Mouse (Mus musculus) CH12.LX (cell line): ENCODE measurements at regions not wholly inside any gene's neighbourhood (a gene's known extent, or its start where the extent isn't known, plus 50 kb on each side); places are given as distances from the start of the nearest gene placed in this dataset.

ENCODE experiments used
- DNase-seq: peaks from one replicate; pipeline ENCODE4 v3.0.0-alpha.2; 2013; ENCODE audit errors: extremely low read depth
- H3K27ac ChIP-seq: 2 replicates; pipeline ENCODE4 v1.5.1; 2012; ENCODE audit warnings: low read depth, mild to moderate bottlenecking, control low read depth, moderate library complexity; ENCODE audit not compliant: insufficient read depth
- H3K27me3 ChIP-seq: replicated peaks from 2 replicates; pipeline ENCODE3; 2012; ENCODE audit warnings: inconsistent platforms
- H3K36me3 ChIP-seq, 2 experiments: replicated peaks in 1 of 2; 2 replicates each; pipeline versions ENCODE3 to v1.6.1; 2012; ENCODE audit warnings: inconsistent platforms in 1 of 2, low read length in 1 of 2, mild to moderate bottlenecking in 1 of 2, mixed read lengths in 1 of 2, moderate library complexity in 1 of 2; ENCODE audit not compliant: control insufficient read depth in 1 of 2, insufficient read depth in 1 of 2
- H3K4me1 ChIP-seq, 2 experiments: 2 replicates each; pipeline ENCODE4 v1.6.1; 2012; ENCODE audit warnings: inconsistent platforms in 1 of 2, moderate library complexity in 1 of 2; ENCODE audit not compliant: insufficient read depth in 2 of 2, control insufficient read depth in 1 of 2
- H3K4me2 ChIP-seq: 2 replicates; pipeline ENCODE4 v1.6.1; 2012; ENCODE audit warnings: low read depth, mild to moderate bottlenecking, control low read depth; ENCODE audit not compliant: poor library complexity, insufficient read depth, severe bottlenecking
- H3K4me3 ChIP-seq, 3 experiments: fragments of 150-350 bp in 1 of 3; sonication (generic) in 1 of 3; replicated peaks in 1 of 3; 2 replicates each; pipeline versions ENCODE3 to v1.5.1; 2011 to 2012; ENCODE audit warnings: low read depth in 2 of 3, low read length in 2 of 3, mild to moderate bottlenecking in 2 of 3, moderate library complexity in 2 of 3, control low read depth in 1 of 3, improper control_type of control experiment in 1 of 3, inconsistent platforms in 1 of 3, mixed read lengths in 1 of 3; ENCODE audit not compliant: poor library complexity in 1 of 3
- H3K79me2 ChIP-seq: replicated peaks from 2 replicates; pipeline ENCODE4 v1.6.1; 2012; ENCODE audit warnings: mild to moderate bottlenecking, moderate library complexity; ENCODE audit not compliant: control insufficient read depth, poor library complexity, insufficient read depth, severe bottlenecking; ENCODE audit errors: extremely low read depth
- H3K9ac ChIP-seq: 2 replicates; pipeline ENCODE4 v1.6.1; 2012; ENCODE audit warnings: low read depth, mild to moderate bottlenecking, control low read depth, moderate library complexity; ENCODE audit not compliant: insufficient read depth
- H3K9me3 ChIP-seq: replicated peaks from 2 replicates; pipeline ENCODE3; 2012; ENCODE audit warnings: low read length, inconsistent platforms, mixed read lengths
- CHD2 ChIP-seq: IDR thresholded peaks from 2 replicates; pipeline ENCODE4 v1.6.1; 2011; ENCODE audit warnings: low read length, improper control_type of control experiment
- ELF1 ChIP-seq: IDR thresholded peaks from 2 replicates; pipeline ENCODE4 v1.6.1; 2014; ENCODE audit warnings: low read depth, mild to moderate bottlenecking, inconsistent platforms, low read length, improper control_type of control experiment
- ETS1 ChIP-seq: conservative IDR thresholded peaks from 2 replicates; pipeline ENCODE4 v1.6.1; 2012; ENCODE audit warnings: low read depth, mild to moderate bottlenecking, inconsistent platforms, low read length, improper control_type of control experiment, moderate library complexity
- IRF4 ChIP-seq: IDR thresholded peaks from 2 replicates; pipeline ENCODE4 v1.6.1; 2014; ENCODE audit warnings: low read depth, mild to moderate bottlenecking, inconsistent platforms, low read length, improper control_type of control experiment
- JUN ChIP-seq: IDR thresholded peaks from 2 replicates; pipeline ENCODE4 v1.6.1; 2011; ENCODE audit warnings: low read depth, mild to moderate bottlenecking, low read length, improper control_type of control experiment, moderate library complexity; ENCODE audit not compliant: insufficient read depth
- JUND ChIP-seq: conservative IDR thresholded peaks from 2 replicates; pipeline ENCODE4 v1.6.1; 2011; ENCODE audit warnings: low read depth, low read length, improper control_type of control experiment
- KAT2A ChIP-seq: IDR thresholded peaks from 2 replicates; pipeline ENCODE4 v1.6.1; 2012; ENCODE audit warnings: low read length, improper control_type of control experiment, inconsistent platforms; ENCODE audit not compliant: insufficient replicate concordance
- MAFK ChIP-seq: IDR thresholded peaks from 2 replicates; pipeline ENCODE4 v1.6.1; 2011; ENCODE audit warnings: low read length, improper control_type of control experiment; ENCODE audit not compliant: insufficient replicate concordance
- MAX ChIP-seq: IDR thresholded peaks from 2 replicates; pipeline ENCODE4 v1.6.1; 2011; ENCODE audit warnings: low read length, improper control_type of control experiment
- MEF2A ChIP-seq: IDR thresholded peaks from 2 replicates; pipeline ENCODE4 v1.6.1; 2014; ENCODE audit warnings: low read depth, mild to moderate bottlenecking, inconsistent platforms, low read length, improper control_type of control experiment, borderline replicate concordance
- MXI1 ChIP-seq: IDR thresholded peaks from 2 replicates; pipeline ENCODE4 v1.6.1; 2011; ENCODE audit warnings: mild to moderate bottlenecking, low read depth, low read length, improper control_type of control experiment
- NELFE ChIP-seq: IDR thresholded peaks from 2 replicates; pipeline ENCODE4 v1.6.1; 2011; ENCODE audit warnings: low read depth, low read length, improper control_type of control experiment
- PAX5 ChIP-seq: IDR thresholded peaks from 2 replicates; pipeline ENCODE4 v1.6.1; 2012; ENCODE audit warnings: low read length, inconsistent platforms, mixed read lengths
- POLR2AphosphoS2 ChIP-seq: IDR thresholded peaks from 2 replicates; pipeline ENCODE4 v1.6.1; 2011; ENCODE audit warnings: low read depth, low read length, improper control_type of control experiment
- RCOR1 ChIP-seq: conservative IDR thresholded peaks from 2 replicates; pipeline ENCODE4 v1.6.1; 2012; ENCODE audit warnings: low read depth, mild to moderate bottlenecking, inconsistent platforms, low read length, improper control_type of control experiment
- SMC3 ChIP-seq: IDR thresholded peaks from 2 replicates; pipeline ENCODE4 v1.6.1; 2011; ENCODE audit warnings: low read depth, low read length, improper control_type of control experiment
- TCF12 ChIP-seq: IDR thresholded peaks from 2 replicates; pipeline ENCODE4 v1.6.1; 2014; ENCODE audit warnings: low read depth, mild to moderate bottlenecking, inconsistent platforms, low read length, improper control_type of control experiment
- USF2 ChIP-seq: conservative IDR thresholded peaks from 2 replicates; pipeline ENCODE4 v1.6.1; 2011; ENCODE audit warnings: low read depth, low read length, improper control_type of control experiment
- ZMIZ1 ChIP-seq: IDR thresholded peaks from 2 replicates; pipeline ENCODE4 v1.6.1; 2012; ENCODE audit warnings: low read depth, mild to moderate bottlenecking, inconsistent platforms, low read length, improper control_type of control experiment
- ZNF384 ChIP-seq: IDR thresholded peaks from 2 replicates; pipeline ENCODE4 v1.6.1; 2012; ENCODE audit warnings: low read depth, low read length, improper control_type of control experiment, inconsistent platforms
- dilution Hi-C: fragments of 300-500 bp; cut with MboI; formaldehyde crosslinking; loops from 2 replicates; pipeline ENCODE4 v1.14.3; 2020; ENCODE audit warnings: low sequenced_read_pairs; ENCODE audit not compliant: extremely low pct_unique_long_range_greater_than_20kb, extremely low pct_ligation_motif_present
- in situ Hi-C: fragments of 300-500 bp; cut with MboI; formaldehyde crosslinking; loops from 3 replicates; pipeline ENCODE4 v1.14.3; 2019; ENCODE audit warnings: low sequenced_read_pairs, low pct_ligation_motif_present, low pct_unique_long_range_greater_than_20kb, mixed read lengths

DNA sequence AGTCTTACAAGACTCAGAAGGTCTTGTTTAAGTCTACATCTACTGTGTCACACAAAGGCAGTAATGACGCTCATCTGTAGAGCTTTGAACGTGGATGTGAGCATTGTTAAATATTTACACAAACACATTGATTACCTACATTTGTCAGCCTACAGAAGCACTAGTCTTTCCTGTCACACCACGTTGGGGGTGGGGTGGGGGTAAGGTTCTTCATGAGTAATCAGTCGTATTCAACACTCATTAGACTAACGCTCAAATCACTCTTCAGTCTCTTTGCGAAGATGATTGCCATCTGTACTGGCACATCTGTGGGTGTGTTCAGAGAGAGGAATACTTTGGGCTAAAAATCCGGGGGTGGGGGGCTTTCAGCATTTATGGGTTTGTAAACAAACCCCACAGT is 240.7 kb downstream of the Lpin1 start:
- TF ChIP-seq RCOR1 (no peak), USF2 (no peak)
- DNase-seq: no peak
- H3K4me2 ChIP-seq: no peak overlapping the region
- no peaks in the 10 kb centered on the region for H3K9me3 ChIP-seq
- no peaks in the 10 kb centered on the region for H3K36me3 ChIP-seq
- in situ Hi-C loops (no loop called here), dilution Hi-C loops (no loop called here)
- H3K27me3 ChIP-seq: no peaks in the 10 kb centered on the region
- H3K4me3 ChIP-seq: no peak overlapping the region
- no peak overlapping the region for H3K9ac ChIP-seq
- H3K79me2 ChIP-seq: no peaks in the 10 kb centered on the region
- H3K4me1 ChIP-seq: peaks cover 6 to 10% of the 10 kb centered on the region in 2 experiments
- H3K27ac ChIP-seq: no peak overlapping the region

GRCm38 (mm10) chr12:16362341-16362740 is 248.4 kb downstream of the Lpin1 start:
- dilution Hi-C loops (no loop called here), in situ Hi-C loops (no loop called here)
- Histone ChIP-seq H3K36me3 (no peaks in the 10 kb centered on the region), H3K4me1 (no peaks in the 10 kb centered on the region), H3K9ac (no peak overlapping the region), H3K4me2 (no peak overlapping the region), H3K27ac (no peak overlapping the region), H3K27me3 (no peaks in the 10 kb centered on the region), H3K79me2 (no peaks in the 10 kb centered on the region), H3K4me3 (no peak overlapping the region), H3K9me3 (peaks cover 8% of the 10 kb centered on the region)
- DNase-seq: no peak
- no peak for TF ChIP-seq MAX
- no peak for TF ChIP-seq ELF1
- TF ChIP-seq PAX5: no peak
- TF ChIP-seq TCF12: no peak
- TF ChIP-seq POLR2AphosphoS2: no peak
- TF ChIP-seq MAFK: no peak
- no peak for TF ChIP-seq JUND
- no peak for TF ChIP-seq CHD2
- no peak for TF ChIP-seq MEF2A
- TF ChIP-seq MXI1: no peak
- no peak for TF ChIP-seq KAT2A
- no peak for TF ChIP-seq USF2
- no peak for TF ChIP-seq ZNF384
- no peak for TF ChIP-seq ETS1
- no peak for TF ChIP-seq NELFE
- TF ChIP-seq ZMIZ1: no peak
- TF ChIP-seq IRF4: no peak
- no peak for TF ChIP-seq SMC3
- TF ChIP-seq JUN: no peak
